ENCODE assay signal across 10 mouse cellular contexts in the genomic region with DNA sequence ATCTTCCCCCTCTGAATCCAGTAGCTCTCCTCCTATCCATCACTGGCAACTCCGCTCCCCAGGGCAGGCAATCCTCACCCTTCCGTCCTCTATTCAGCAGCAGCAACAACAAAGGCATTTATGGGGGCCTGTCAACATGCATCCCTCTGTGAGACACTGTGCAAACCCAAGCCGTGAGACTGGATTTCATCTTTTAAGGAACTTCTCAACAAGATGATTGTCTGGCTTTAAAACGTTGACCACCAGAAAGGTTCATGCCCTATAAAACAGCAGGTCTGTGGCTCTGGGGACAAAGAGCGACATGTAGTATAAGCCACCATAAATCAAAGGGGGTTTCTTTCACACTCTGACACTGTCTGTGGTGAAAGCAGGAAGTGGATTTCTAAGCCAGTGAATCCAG.
DNase-seq lines count a peak whose midpoint lies in the region; ATAC-seq and TF ChIP-seq lines count a peak whose summit lies in the region.
"Had no signal": no experiment of that assay in that cellular context is flagged by ENCODE, and none has a peak within 500 bp of the region (broad histone marks: within the 10 kb centered on the region; RNA-seq: fewer than 3 reads in every experiment).

No protein-coding gene starts in this region.

- 20% methylated on average over 5 of the region's 5 CpGs for WGBS in embryonic facial prominence, embryonic 10.5 days
- 4% methylated on average over 5 of the region's 5 CpGs for WGBS in hindbrain, embryonic 13.5 days
- WGBS in midbrain, embryonic 16.5 days, result 6% methylated on average over 5 of the region's 5 CpGs

- H3K36me3 ChIP-seq in embryonic facial prominence, embryonic 10.5 days (replicated peaks), result no peaks in the 10 kb centered on the region; the same call in 1 of the 2 replicates
- H3K36me3 ChIP-seq in hindbrain, embryonic 13.5 days, result no peaks in the 10 kb centered on the region
- no peaks in the 10 kb centered on the region for H3K36me3 ChIP-seq in midbrain, embryonic 16.5 days (ENCODE audit: control insufficient read depth, insufficient read depth, low read length)

- TF ChIP-seq CTCF in brain, embryonic 14.5 days (IDR thresholded peaks at IDR 0.05; ENCODE audit: borderline replicate concordance, extremely low read depth, insufficient read depth, insufficient read length), result no peak
- TF ChIP-seq CTCF in gastrocnemius, adult 2 months (IDR thresholded peaks at IDR 0.05), result no peak

- peaks cover 55% of the 10 kb centered on the region for H3K4me1 ChIP-seq in embryonic facial prominence, embryonic 10.5 days
- H3K4me1 ChIP-seq in hindbrain, embryonic 13.5 days (replicated peaks), result peaks cover 54% of the 10 kb centered on the region
- H3K4me1 ChIP-seq in midbrain, embryonic 16.5 days (ENCODE audit: control insufficient read depth, insufficient read depth, low read length), result peaks cover 29% of the 10 kb centered on the region

- ATAC-seq in hindbrain, embryonic 13.5 days (ENCODE audit: low FRiP score), result peak; percentile 72
- ATAC-seq in midbrain, embryonic 16.5 days, result no peak

- H3K9me3 ChIP-seq in embryonic facial prominence, embryonic 10.5 days, result no peaks in the 10 kb centered on the region
- H3K9me3 ChIP-seq in hindbrain, embryonic 13.5 days, result no peaks in the 10 kb centered on the region
- H3K9me3 ChIP-seq in midbrain, embryonic 16.5 days (replicated peaks; ENCODE audit: control insufficient read depth, low read length, poor library complexity, severe bottlenecking), result no peaks in the 10 kb centered on the region

- H3K27me3 ChIP-seq in embryonic facial prominence, embryonic 10.5 days (replicated peaks; ENCODE audit: low read depth, poor library complexity, severe bottlenecking), result no peaks in the 10 kb centered on the region
- H3K27me3 ChIP-seq in hindbrain, embryonic 13.5 days, result no peaks in the 10 kb centered on the region
- no peaks in the 10 kb centered on the region for H3K27me3 ChIP-seq in midbrain, embryonic 16.5 days (ENCODE audit: control insufficient read depth, insufficient read depth, low read depth, low read length)

- 0 out of 2 replicates have a peak overlapping the region, but pooled peaks have one; percentile 18 for H3K4me2 ChIP-seq in hindbrain, embryonic 13.5 days
- no peak overlapping the region; the same call in 1 of the 2 replicates for H3K4me2 ChIP-seq in midbrain, embryonic 16.5 days (ENCODE audit: low read length)

- peak overlapping the region; percentile 18; the same call in 1 of the 2 replicates for H3K4me3 ChIP-seq in embryonic facial prominence, embryonic 10.5 days
- H3K4me3 ChIP-seq in hindbrain, embryonic 13.5 days, result no peak overlapping the region
- H3K4me3 ChIP-seq in midbrain, embryonic 16.5 days (ENCODE audit: low read depth, low read length), result no peak overlapping the region
- H3K4me3 ChIP-seq in gastrocnemius, adult 2 months, result no peak overlapping the region

- H3K27ac ChIP-seq in embryonic facial prominence, embryonic 10.5 days (replicated peaks), result peak overlapping the region; percentile 83
- peak overlapping the region; percentile 90 for H3K27ac ChIP-seq in hindbrain, embryonic 13.5 days
- peak overlapping the region; percentile 76 for H3K27ac ChIP-seq in midbrain, embryonic 16.5 days (ENCODE audit: low read length)
- no peak overlapping the region for H3K27ac ChIP-seq in gastrocnemius, adult 2 months

- TF ChIP-seq POLR2A in brain, embryonic 14.5 days (IDR thresholded peaks at IDR 0.05; ENCODE audit: borderline replicate concordance, extremely low read depth, insufficient read depth, insufficient read length, poor library complexity, severe bottlenecking), result no peak

- peak; percentile 69 for DNase-seq in brain, embryonic 14.5 days (ENCODE audit: low read depth)
- DNase-seq in embryonic facial prominence, embryonic 10.5 days (ENCODE audit: low spot score), result no peak
- no peak for DNase-seq in gastrocnemius, adult 2 months
- DNase-seq in lung, postnatal 4 days, result no peak
- DNase-seq in Muller cell, postnatal 12 days (ENCODE audit: inconsistent ontology term), result no peak
- DNase-seq in adrenal gland, postnatal 36 days, result no peak
- DNase-seq: gastrocnemius, postnatal 10 days; lung, postnatal 10 days had no signal

- peak overlapping the region; percentile 56; the same call in 1 of the 2 replicates for H3K9ac ChIP-seq in hindbrain, embryonic 13.5 days
- H3K9ac ChIP-seq in midbrain, embryonic 16.5 days (ENCODE audit: low read depth, low read length), result peak overlapping the region; percentile 45

- intact Hi-C loops in gastrocnemius, adult 2 months (cut with DNase I), result no loop called here
